Mouse (Mus musculus) A20 (cell line): ENCODE results near the gene Tuba1a.
"Not testable (repeated sequence)": the region's sequence is repeated elsewhere in the genome, so short reads cannot be mapped to it uniquely, and the experiment has no call there.

Experiments used
- DNase-seq: peaks from one replicate; pipeline ENCODE4 v3.0.0-alpha.2; 2011; ENCODE audit warnings: low read depth, low spot score

Tuba1a gene

DNA sequence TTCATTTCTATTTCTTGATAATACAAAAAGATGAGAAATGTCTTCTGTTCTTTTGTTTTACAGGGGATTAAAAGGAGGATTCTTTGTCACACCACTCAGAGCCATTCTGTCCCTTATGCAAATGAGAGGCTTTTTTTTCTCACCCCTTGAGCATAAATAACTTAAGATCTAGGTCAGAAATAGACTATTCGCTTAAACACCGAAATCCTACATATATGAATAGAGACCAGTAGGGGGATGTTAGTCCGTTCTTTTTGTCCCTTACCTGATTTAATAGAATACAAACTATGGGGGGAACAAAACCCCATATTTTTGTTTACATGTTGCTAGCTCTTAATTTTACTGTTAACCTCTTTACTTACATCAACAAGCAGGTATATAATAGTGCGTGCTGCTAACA is 2.5 kb upstream of the Tuba1a start:
- peak; percentile 71 for DNase-seq

DNA sequence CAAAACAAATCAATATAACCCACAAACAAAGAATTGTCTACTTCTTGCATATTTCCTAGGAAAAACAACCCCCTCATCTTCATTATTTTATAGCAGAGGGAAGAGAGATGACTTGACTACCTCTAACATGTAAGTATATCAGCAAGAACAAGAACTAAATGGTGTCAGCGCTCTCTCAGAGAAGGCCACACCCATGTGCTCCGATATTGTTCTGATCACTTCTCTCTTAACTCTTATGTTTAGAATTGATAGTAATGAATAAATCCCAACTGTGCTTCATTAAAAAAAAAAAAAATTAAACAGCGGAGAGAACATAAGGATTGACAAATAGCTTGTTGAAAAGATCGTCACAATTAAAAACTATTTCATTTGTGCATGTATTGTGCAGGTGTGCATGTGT is 1.8 kb upstream of the Tuba1a start:
- peak; percentile 78 for DNase-seq

DNA sequence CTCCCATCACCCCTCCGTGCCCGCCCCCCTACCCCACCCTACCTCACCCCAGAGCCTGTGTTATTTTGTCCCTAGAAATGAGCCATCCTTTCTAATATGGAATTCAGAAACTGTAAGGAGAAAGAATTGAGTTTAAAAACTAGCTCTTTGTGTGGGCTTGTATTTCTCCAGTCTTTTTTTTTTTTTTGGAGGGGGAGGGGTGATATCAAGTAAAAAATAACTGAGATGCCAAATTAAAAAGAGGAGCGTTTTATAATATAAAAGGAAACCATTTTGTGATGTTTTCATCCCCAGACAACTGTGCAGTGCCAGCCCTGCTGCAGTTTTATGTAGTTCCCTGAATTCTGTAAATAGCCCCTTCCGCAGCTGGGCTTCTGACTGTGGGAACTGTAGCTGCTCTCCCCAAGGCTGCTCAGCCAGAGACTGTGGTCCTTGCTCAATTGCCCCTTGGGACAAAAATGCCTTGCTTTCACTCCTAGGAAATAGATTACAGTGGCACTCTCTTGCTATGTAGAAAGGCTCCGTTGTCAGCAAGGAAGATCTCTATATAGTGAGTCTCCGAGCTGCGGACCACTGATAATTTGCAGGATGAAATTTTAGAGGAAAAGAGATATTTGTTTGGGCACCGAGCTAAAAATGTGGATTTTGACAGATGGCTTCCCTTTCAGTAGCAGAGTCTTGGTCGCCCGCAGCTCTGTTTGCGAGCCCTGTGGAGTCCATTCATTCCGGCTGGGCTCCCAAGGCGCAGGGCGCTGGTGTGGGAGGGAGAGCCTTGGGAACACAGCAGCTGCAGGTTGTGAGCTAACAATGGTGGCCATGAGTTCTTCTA is 1.1 kb upstream of the Tuba1a start:
- peak; percentile 49 for DNase-seq

DNA sequence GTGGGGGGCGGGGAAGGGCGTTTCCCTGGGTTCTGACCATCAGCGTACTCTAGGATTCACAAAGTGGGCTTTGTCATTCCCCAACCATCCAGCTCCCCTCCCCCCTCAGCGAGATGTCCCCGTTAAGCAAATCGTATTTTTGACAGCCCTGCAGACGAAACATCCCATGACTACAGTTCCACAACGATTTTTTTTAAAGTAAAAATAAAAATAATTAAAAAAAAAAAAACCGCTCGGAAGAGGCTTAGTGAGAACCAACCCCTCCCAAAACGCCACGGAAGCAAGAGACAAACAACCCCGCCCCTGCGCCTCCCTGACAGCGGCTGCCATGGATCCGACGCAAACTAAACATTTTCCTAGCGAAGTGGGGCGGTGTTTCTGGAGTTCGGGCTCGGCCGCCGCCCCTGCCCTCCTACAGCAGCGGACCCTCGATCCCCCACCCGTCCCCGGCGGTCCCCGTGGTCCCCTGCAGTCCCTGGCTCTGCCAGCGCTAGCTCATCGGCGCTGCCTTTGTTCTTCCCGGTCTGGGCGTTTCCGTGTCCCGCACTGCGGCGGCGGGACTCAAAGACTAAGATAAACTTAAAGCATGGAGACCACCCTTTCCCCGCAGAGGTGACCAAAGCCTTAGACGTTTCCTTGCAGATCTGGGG is 627 bp downstream of the Tuba1a start:
- no peak for DNase-seq

DNA sequence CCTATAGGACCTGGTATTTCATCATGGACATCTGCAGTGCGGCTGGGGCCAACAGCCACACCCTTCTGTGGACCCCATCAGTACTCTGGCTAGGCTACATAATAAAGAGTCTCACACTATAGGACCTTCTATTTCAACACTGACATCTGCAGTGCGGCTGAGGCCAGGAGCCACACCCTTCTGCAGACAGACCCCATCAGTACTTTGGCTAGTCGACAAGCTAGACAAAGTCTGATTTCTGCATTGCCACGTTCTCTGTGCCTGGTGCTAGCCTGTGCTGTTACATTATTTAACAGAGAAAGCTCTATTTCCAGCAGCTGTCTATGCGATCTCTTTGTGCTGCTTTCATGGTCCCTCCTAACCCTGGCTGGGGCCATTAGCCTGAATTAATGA is 1.4 kb downstream of the Tuba1a start:
- DNase-seq: no peak

DNA sequence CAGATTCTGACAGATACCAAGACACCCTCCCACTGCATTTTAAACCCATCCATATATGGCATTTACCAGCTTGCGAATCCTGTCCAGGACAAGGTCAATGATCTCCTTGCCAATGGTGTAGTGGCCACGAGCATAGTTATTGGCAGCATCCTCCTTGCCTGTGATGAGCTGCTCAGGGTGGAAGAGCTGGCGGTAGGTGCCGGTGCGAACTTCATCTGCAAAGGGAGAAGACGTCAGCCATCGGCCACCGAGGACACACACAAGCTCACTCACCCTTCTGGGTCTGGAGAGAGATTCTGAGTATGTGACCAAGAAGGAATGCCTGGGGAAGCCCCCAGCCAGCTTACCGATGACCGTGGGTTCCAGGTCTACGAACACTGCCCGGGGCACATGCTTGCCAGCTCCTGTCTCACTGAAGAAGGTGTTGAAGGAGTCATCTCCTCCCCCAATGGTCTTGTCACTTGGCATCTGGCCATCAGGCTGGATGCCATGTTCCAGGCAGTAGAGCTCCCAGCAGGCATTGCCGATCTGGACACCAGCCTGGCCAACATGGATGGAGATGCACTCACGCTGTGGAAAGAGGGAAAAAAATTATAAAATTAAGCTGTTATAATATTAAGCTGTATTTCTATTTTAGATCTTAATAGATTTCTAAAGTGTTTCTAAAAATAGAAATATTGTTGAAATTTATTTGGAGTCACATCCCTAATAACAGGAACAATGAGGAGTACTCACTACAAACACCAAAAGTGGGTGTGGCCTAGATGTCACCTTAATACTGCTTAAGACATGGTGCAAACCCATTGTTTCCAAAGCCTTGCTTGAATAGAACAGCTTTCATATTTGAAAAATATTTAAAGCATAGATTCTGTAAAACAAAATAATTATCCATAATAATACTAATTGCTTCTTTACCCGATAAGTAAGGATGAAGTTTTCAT is 2.1 kb downstream of the Tuba1a start:
- not testable (repeated sequence) for DNase-seq

DNA sequence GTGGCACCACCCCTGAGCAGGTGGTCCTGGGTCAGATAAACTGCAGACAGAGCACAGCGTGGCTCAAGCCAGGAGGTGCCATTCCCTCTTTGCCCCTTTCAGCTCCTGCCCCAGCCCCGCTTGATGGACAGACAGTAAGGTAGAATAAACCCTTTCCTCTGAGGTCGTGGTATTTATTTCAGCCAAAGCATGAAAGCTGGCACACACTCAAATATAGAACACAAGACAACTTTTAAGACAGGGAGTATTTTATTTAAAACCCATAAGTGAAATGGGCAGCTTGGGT is 4.0 kb downstream of the Tuba1a start:
- DNase-seq: no peak

DNA sequence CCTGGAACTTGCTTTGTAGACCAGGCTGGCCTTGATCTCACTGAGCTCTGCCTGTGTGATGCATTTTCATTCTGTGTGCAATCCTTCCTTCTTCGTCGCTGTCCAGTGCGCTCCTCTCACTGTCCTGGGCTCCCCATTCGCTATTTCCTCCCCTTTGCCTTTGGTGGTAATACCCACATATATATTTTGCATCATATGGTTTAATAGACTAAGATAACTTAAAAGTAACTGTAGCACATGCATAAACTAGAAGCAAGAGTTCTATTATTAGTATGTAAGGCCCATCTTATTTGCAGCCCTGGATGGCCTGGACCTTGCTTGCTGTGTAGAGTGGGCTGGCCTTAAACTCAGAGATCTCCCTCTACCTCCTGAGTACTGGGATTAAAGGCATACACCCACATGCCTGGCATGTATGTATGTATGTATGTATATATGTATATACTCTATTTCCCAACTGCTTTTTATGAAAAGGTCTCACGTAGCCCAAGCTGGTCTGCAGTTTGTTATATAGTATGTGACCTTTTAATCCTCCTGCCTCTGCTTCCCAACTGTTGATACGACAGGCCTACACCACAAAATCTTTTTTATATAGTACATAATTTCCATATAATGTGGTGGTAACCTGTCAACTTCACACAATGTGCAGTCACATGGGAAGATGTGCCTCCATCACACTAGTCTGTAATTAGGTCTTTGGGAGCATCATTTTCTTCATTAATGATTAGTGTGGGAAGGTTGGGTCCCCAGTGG is 4.5 kb downstream of the Tuba1a start:
- no peak for DNase-seq

DNA sequence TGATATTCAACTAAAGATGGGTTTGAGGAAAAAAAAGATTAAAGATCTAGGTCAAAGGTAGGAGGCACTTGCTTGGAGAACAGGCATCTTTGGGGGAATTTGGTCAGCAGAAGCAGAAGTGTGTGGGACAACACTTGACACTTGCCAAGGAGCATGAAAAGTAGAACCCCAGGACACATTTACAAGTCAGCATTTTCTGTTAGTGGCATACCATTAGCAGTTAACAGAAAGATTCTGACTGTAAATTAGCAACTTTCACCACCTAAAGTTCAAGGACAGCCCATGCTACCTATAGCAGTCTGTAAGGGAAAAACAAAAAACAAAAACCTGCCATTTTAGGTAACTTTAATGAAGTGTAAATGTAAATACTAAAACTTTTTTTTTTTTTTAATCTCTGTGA is 5.1 kb downstream of the Tuba1a start:
- no peak for DNase-seq

DNA sequence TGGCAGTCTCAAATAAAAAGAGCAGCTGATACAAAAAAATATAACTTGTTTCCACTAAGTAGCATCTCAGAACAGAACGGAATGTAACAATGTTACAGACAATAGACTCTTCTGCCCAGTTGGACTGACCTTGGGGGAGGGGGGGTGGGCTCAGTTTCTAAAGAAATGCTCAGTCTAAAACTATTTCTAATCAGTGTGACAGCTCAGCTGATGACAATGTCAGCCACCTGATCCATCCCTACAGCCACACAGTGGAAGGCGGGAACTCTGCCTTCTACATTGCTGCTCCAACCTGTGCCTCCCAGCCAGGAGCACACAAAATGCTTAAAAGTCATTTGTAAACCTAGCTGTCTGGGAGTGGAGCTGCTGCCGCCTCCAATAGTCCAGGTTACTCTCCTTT is 5.6 kb downstream of the Tuba1a start:
- DNase-seq: no peak

DNA sequence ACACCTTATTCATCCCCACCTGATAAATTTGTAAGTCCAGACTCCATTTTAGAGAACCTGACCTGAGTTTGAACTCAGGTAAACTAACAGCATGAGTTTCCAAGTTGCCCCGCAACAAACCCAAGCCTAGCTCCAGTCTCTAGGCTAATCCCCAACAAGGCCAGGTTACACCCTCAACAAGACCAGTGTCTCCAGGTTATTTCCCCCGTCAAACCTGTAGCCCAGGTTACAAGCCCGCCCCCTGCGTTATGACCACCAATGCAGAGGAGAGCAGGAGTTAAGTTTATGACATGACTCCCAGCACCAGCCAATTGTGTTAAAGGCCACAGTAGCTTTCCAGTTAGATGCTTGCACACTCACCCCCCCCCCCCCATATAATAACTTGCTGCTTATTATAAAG is 10.4 kb downstream of the Tuba1a start:
- no peak for DNase-seq

DNA sequence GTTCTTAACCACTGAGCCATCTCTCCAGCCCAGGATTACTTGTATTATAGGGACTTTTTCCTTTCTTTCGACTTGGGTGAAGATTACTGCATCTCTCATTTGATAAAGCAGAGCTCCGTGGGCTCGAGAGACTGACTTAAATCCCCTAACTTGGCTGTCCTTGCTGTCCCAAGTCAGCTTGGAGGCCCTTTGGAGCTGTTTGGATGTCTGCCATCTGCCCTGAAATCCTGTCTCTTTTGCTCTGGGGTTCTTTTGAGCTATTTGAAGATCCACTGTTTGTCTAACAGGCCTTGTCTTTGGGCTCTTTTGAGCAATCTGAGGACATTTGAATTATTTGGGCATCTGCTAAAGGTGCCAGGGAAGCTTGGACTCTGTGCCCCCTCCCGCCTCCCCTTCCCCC is 11.4 kb downstream of the Tuba1a start:
- no peak for DNase-seq

DNA sequence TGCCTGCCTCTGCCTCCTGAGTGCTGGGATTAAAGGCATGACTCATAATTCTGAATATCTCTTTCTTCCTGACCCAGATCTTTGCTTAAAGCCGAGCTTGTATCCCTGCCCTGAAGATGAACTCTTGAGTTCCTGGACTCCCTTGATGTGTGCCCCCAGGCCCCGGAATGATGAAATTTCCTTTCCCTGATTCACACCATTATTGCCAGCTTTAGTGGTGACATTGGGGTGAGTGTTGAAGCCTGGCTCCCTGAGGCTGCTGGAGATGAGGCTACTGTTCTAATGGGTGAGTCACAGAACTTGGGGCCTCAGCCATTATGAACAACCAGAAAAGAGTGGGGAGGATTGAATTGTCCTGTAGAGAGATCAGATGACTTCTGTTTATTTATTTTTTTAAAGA is 12.0 kb downstream of the Tuba1a start:
- DNase-seq: no peak

DNA sequence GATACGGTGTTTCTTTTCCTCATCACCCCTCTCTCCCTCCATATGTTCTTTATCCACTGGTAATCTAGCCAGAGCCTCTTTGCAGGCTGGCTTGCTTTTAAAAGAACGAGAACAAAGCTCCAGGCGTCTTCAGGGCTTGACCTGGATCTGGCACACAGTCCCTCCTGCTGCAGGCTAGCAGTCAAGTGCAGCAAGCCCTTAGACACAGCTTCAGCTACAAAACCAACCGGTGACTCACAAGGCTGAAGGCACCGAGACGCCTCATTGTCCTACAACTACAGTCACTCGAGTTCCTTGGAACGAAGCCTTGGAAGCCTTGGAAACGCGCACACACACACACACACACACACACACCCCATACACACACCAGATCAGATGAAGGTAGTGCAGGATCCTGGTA is 12.7 kb downstream of the Tuba1a start:
- no peak for DNase-seq

DNA sequence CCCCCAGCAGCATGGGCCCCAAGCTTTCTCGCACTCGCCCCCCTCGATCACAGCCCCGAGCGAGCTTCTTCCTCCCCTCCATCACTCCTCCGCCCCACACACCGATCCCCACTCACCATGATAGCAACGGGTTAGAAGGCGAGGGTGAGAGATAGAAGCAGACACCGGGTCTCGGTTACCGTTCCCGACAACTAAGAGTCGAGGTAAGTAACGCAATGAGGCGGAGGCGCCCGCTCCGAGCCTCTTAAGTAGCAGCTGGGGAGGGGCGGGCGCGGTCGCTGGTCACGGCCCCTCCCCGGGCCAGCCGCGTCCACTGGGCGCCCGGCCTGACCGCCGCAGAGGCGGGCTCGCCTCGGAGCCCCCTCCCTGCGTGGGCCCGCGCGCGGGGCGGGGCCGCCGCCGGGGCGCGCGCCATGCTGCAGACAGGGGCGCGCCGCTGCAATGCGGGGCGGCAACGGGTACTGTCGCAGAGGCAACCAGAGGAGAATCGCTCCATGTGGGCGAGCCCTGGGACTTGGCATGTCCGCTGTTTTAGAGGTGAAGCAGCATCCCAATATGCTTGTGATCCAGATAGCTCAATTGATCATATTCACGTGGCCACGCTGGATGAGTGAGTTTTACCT is 19.2 kb downstream of the Tuba1a start, which contains the start of gene Tuba1b:
Gene Tuba1b (minus strand): TSS at position 349 of the 623 bp plus-strand sequence.
- DNase-seq: peak; percentile 92

DNA sequence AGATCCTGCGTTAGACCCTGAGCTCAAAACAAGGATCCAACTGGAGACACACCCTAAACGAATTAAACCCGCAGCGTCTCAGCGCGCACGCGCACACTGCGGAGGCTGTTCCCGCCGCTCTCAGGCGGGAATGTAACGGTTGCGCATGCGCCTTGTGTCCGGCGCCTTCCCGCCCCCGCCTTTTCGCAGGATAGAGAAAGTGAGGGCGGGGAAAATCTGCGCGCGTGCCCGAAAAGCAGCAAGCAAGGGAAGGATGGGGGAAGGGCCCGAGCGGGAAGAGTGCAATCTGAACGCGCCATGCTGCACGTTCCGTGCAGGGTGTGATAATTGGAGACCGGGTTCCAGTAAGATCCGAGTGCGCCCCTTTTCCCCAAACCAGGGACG is 19.7 kb downstream of the Tuba1a start:
- DNase-seq: peak; percentile 93

DNA sequence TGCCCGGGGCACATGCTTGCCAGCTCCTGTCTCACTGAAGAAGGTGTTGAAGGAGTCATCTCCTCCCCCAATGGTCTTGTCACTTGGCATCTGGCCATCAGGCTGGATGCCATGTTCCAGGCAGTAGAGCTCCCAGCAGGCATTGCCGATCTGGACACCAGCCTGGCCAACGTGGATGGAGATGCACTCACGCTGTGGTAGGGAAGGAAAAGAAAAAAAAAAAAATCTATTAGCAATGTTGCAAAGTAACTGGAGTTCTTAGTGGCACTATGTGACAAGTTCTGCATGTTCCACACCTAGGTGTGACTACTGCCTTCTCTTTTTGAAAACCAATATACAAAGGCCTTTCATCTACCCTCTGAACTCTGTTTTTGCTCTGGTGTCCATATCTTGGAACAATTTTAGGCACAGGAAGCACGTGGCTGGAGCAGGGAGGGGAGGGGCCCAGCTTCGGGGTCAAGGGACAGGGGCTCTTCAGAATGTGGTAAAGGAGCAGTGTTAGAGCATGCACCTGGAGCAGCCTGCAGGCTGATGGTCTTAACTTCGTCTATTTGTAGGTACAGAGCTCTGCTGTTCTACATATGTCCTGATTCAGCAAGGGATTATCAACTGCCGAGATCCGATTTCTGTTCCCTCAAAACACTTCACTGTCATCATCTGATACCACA is 20.4 kb downstream of the Tuba1a start:
- not testable (repeated sequence) for DNase-seq

DNA sequence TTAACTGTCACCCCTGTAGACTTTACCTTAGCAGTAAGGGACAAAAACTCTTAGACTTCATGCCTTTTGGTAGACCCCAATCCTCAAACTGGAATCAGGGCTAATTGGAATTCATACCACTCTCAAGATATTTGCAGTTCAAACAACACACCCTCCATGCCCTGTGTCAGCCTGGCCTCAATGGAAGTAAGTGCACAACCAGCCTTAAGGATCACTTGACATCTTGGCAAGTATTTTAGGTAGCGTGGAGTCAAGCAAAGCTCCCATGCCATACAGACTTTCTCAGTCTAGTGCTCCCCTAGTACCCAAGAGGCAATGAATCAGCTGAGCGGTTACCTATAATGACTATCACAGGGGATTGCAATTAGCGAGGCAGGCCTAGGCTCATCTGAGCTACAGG is 22.5 kb downstream of the Tuba1a start:
- DNase-seq: no peak

DNA sequence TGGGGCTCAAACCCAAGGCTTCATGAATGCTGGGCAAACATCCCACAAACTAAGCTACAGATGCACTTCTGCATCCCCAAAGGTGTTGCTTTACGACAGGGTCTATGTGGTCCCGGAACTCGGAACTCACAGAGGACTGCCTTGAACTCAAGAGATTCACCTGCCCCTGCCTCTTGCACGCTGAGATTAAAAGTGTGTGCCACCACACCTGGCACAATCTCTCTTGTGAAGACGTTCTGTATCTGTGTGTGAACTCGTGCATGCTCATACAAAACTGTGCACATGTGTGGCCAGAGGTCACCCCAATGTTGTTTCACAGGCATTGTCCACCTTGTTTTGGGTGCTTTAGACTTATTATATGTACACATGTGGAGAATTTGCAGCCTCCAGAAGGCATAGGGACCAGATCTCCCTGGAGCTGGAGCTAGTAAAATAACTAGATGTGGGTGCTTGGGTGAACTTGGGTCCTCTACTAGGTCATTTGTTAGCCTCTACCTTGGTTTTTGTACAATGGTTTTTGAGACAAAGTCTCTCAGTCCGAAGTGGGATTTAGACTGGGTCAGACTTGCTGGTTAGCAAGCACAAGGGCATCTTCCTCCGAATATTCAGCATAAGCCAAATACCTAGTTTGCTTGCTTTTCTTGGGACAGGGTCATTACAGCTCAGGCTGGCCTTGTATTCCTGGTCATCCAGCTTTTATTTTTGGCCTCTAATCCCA is 23.3 kb downstream of the Tuba1a start:
- peak; percentile 52 for DNase-seq
